Mouse (Mus musculus) granulocyte monocyte progenitor cell, adult 5-6 weeks (primary cell): Measurements from ENCODE around the gene Iqca. TPM values are rescaled to one million over a fixed set of nuclear protein-coding genes. Genes with fewer than 3 reads are reported as not detected.

Experiments
- ATAC-seq: replicated peaks from 2 replicates; pipeline ENCODE4 v1.8.0; 2016; ENCODE audit warnings: mild to moderate bottlenecking, moderate TSS enrichment, inconsistent platforms; ENCODE audit not compliant: poor library complexity, severe bottlenecking
- total RNA-seq, 2 experiments: library from RNA; stranded (forward) in 1 of 2; stranded (reverse) in 1 of 2; fragments of 200-712, 200-1000 nt in 1 of 2; fragments of >200 nt in 1 of 2; fragmentation: Nextera tagmentation in 1 of 2; gene quantifications; 2 replicates each; pipeline ENCODE4 v1.2.3; 2014 to 2017

The Iqca gene
- total RNA-seq, 2 experiments from 2014 or later: not detected

DNA sequence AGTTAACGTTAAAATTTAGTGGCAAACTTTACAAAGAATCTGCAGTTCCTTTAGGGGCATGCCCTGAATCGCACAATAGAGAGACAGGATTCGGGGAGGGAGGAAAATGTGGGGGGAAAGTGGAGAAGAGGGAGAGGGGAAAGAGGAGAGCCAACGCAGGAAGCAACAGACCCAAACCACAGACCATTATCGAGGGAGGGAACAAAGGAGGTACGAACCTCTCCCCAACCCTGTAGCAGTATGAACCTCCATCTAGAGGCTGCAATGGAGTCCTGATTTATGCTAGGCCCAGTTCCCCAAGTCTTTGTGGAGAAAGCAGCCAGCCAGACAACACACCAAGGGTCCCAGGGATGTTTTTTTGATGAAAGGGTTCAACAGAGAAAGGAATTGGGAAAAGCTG, 586 bp upstream of the Iqca start:
- ATAC-seq: no peak

DNA sequence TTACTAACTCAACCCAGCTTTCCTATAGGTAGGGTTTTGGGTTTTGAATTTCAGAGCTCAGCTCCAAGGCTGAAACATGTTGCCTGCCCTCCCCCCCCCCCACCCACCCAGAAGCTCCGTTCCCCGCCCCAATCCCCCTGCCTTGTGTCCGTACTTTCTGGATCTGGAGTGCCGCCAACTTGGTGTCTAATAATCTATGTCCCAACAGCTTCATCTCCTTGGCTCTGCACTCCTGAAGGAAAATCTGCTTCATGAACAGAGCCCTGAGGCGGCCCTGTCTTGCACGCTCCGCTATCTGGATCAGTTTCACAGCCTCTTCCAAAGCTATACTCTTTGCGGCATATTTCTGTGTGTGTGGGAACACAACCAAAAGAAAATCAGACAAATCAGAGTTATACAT, 13.5 kb downstream of the Iqca start:
- no peak for ATAC-seq

DNA sequence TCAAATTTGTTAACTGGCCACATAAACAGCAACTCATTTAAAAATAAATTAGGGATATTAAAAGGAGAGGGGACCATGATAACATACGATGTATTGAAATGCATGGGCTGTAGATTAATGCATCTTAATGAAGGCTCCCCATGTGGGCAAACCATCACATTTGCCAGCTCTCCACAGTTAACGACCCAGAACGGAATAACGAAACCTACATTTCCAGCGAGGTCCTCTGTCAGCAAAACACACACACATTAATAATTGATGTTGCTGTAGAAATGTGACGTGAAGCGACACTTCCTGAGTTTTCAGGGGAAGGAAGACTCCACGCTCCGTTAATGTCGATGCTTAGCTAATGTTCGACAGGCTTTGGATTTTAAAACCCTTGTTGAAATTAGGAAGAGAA, 20.8 kb downstream of the Iqca start:
- no peak for ATAC-seq

DNA sequence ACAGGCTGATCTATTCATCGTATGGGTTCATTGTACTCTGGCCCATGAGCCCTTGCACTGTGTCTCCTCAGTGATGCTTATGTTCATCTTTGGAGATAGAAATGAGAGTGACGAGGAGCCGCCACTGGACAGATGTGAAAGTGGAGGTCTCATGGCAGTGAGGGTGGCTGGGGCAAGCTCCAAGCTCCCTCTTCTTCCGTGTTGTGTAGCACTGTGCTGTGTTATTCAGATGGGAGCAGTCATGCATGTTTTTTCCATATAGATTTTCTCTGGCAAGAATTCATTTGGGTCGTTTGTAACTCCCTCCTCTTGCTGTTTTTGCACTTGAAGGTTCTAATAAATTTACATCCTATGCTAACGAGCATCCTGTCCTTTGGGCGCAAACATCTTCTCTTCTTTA, 21.2 kb downstream of the Iqca start:
- no peak for ATAC-seq

DNA sequence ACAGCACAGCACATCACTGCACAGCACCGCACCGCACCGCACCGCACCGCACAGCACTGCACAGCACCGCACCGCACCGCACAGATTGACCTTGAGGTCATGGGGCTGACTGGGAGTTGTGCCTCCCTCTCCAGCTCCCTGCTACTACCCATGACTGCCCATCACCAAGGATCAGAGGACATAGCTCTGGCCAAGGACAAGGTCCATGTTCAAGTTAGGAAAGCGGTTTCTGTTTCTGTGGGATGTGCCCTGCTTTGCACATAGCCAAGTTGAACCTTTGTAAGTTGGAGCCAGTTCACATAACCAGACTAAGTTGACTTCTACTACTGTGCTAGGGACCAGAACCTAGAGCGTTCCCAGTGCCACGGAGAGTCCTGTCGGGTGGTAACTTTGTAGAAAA, 28.6 kb downstream of the Iqca start:
- ATAC-seq: no peak

DNA sequence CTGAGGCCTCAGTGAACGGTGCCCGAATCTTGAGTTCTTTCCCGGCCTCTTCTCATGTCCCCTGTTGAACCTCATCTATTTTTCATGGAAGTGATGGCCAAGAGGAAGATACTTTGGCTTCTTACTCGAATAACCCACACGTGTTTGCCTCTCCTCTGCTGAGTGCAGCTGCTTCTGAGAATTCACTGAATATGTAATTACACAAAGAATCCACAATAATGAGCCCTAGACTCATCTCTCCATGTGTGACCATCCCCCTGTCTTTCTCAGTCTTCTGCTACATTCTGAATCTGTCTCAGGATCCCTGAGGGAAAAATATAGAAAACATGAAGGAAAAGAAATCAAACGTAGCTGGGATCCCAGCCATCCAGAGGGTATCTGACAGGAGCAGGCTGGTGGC, 32.5 kb downstream of the Iqca start:
- ATAC-seq: no peak

DNA sequence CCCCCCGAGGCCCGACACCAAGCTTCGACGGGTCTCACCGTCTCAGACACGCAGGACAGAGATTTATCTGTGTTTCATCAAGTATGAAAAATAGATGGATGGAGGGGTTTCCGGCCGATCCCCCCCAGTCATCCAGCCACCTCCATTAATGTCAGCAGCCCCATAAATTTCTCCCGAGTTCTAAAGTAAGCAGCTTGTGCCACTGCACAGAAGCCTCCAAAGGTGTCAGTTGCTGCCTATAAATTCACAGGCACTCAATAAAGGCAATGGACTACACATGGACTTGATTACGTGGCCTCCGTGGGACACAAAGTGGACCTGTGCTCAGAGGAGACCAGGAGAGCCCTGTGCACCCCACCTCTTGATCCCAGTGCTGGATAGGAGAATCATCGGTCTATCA, 34.0 kb downstream of the Iqca start:
- ATAC-seq: no peak

DNA sequence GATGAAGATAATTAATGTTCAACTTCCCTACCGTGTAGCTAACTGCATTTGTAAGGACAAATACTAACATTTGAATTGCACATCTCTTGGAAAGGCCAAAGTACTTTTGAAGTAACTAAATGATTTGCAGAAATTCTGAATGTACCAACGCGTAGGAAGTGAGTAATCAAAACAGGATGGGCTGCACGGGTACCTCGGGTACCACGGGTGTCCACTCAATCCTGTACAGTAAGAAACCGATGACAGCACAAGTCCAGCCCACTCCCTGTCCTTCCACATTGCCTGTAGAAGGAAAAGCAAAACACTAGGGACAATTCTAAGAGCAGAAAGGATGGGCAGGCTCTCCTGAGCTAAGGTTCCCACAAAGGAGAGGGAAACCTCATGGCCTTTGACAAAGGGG, 36.0 kb downstream of the Iqca start:
- ATAC-seq: no peak

DNA sequence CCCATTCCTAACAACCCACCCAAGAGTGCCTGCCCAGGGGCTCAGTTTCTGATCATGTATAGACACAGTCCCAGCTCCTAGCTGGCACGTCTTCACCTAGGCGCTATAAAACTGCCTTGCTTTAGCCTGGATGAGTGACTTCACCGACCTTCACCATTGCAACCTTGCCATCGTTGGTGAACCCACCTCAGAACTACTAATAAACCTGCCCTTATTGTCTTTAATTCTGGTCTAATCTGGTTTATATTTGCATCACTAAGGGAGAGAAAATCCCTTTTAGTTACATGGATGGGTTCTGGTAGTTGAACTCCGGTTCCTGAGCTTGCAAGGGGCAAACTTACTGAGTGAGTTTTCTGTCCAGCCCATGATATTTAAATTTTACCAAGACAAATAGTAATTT, 38.6 kb downstream of the Iqca start:
- no peak for ATAC-seq

DNA sequence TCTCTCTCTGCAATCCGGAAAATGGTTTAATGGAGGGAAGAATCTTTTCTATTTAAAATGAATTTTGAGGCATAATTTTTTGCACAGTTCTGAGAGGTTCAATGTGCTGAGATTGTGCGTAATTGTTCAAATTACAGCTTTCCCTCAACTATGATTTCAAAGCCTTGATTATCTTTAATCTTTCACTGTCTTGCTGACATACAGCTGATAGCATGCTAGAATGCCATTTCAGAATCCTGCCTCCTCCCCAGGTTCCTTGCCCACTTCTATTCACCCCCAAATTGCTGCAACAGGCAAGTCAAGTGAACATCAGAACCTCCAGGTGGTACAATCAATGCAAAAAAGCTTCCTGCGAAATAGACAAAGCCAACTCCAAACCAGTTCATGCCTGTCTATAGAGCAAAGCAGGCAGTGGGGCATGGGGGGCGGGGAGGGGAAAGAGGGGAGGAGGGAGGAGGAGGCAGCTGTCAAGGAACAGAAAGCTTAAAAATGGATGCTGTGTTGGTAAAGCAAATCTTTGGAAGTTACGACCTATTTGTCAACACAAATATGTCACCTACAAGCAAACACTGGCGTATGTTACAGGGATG, 39.5 kb downstream of the Iqca start:
- no peak for ATAC-seq

DNA sequence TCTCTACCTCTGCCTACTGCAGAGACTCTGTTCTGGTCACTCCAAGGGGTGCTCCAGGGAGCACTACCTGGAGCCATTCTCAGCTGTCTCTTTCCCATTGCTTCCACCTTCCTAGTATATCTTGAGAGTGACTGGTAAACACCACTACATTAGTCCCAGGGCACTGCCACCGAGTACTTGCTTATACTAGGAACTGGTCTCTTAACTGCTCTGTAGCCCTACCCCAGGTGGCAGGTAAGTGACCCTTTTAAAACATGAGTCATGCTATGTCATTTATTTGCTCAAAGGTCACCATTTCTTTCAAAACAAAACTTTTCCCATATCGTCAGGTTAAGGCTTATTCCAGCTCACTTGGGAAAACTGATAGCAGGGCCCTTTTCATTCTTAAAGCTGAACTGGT, 40.5 kb downstream of the Iqca start:
- no peak for ATAC-seq

DNA sequence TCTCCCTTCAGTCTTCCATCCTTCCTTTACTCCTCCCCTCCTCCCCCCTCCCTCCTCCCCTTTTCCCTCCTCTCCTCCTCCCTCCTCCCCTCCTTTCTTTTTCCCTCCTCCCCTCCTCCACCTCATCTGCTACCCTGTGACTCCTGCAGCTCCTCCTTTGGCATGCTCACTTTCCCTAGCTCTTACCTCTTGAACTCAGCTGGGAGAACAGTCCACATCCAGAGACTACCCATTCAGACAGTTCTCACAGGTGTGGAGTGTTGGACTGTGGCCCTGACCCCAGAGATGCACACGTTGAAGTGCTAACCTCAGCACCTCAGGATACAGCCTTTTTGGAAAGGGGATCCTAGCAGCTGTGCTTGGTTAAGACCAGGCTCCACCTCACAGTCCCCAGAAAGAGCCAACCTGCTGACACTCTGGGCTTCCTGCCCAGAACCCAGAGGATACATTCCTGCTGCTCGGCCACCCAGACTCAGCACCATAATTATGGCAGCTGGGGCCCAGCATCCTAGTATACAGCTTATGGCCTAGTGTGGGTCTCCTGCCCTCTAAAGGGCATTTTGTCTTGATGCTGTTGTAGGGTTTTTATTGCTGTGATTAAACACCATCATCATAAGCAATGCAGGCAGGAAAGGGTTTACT, 41.9 kb downstream of the Iqca start:
- ATAC-seq: no peak

DNA sequence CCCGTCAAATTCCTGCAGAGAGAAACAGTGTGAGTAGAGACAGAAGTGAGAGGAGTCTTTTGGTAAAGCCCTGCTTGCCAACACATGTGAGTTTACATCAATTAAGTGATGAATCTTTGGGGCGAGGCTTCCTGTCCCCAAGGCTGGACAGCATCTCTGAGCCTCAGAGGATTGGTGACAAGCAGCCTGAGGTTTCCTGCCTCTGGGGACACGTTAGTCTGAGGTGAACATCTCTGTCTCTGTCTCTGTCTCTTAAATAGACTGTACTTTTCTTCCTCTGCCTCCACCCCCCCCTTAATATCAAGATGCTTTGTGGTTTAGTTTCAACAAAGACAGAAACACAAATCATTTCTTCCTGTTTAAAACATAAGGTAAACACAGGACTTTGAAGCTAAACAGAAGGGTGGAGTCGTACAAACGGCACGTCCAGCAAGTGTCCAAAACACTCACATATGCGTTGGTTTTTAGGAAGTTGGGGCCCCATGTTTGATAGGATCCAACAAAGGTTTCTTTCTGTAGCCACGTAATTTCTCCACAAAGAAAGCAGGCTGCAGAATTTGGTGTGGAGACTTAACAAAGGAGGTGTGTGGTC, 49.2 kb downstream of the Iqca start:
- ATAC-seq: no peak

DNA sequence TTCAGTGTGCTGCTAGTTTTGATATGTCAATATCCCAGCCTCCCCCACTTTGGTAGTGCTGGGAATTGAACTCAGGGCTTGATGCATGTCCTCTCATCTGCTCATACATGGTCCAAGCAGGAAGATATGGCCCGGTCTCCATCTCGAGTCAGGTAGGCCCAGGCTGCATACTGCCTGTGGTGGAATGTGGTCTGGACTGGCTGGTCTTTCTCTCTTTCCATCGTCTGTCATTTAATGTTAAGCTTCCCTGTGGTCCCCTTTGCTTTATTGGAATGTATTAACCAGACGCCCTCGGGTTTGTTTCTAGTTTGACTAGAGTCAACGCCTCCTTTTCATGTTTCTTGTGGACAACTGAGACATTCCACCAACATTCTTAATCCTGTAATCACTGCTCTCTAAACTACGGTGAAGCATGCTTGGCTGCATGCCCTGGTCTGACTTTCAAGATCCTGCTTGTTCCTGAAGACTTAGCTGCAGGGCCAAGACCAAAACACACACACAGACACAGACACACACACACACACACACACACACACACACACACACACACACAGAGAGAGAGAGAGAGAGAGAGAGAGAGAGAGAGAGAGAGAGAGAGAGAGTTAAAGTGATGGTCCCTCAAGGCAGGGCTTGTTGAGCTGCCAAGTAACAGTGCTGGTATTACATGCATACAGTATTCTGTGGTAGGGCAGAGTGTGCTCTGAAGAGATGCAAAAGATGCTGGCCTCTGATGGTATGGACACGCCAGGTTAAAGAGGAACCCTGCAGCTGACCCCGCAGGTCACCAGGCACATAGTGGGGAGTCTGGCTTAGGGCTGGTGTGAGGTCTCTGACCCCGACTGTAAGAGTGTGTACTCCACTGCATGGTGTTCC, 52.6 kb downstream of the Iqca start:
- ATAC-seq: no peak

DNA sequence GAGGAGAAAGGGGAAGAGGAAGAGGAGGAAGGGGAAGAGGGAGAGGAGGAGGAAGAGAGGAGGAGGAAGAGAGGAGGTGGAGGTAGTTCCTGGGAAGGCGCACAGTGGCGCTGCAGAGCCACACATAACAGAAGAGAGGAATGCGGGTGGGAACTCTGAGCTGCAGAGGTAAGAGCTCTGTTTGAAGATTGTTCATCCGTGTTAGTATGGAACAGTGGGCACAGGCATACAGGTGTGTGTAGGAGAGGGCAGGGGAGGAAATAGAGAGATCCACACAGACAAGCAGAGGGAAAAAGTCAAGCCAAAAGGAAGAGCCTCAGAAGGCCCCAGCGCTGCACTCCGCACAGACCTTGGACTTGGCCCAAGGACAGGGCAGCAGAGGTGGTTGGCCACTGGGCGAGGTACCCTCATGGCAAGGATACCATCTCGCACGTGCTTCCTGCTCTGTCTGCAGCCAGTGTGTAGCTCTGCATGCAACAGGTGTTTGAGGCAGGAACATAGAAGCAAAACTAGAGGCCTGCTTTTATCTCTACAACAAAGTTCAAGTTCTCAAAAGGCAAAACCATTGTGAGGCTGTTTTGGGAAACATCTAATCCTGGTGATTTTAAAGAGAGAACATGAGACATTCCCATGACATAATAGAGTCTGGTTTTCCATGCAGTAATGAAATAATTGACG, 60.2 kb downstream of the Iqca start:
- no peak for ATAC-seq

DNA sequence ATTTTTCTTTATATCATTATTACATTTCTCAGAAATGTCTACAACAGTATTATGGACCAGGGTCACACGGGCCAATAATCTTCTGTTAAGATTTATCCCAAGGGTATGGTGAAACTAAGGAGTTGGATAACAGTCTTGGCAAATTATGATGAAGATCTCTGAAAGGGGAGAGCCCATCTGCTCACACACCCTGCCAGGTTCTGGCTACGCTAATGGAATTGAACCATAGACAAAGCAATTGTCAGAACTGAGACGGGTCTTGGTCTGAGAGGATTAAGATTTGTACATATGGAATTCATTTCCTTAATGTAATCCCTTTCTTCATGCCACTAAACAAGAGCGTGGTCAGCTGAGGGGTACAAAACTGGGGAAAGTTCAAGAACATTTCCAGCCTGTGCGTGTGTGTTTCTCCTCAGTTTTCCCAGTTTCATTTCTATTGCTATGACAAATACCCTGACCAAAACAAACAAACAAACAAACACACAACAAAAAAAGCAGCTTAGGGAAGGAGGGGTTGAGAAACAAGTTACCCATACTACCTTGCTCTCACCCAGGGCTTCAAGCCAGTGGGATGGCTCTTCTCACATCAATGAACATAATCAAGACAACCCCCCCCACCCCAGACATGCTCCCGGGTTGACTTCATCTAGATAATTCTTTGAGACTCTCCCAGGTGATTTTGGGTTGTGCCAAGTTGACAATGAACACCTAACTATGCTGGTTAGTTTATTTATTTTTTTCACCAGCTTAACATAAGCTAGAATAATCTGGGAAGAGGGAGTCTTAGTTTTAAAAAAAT, 64.8 kb downstream of the Iqca start:
- ATAC-seq: no peak

DNA sequence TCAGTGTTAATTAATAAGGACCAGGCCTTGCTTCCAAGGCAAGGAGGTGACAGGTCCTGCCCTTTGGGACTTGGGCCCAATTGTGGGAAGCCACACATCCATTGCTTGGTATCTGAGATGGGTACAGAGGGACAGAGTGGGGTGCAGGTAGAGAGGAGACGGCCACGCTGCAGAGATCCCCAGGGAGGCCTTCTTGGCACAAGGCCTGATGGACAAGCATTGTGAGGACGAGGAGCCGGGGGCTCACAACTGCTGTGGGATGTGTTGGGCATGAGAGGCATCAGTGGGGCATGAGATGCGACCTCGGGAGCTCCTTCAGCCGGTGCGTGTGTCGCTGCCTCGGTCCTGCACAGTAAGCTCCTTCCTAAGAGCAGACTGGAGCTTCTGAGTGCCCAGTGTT, 66.7 kb downstream of the Iqca start:
- ATAC-seq: no peak

DNA sequence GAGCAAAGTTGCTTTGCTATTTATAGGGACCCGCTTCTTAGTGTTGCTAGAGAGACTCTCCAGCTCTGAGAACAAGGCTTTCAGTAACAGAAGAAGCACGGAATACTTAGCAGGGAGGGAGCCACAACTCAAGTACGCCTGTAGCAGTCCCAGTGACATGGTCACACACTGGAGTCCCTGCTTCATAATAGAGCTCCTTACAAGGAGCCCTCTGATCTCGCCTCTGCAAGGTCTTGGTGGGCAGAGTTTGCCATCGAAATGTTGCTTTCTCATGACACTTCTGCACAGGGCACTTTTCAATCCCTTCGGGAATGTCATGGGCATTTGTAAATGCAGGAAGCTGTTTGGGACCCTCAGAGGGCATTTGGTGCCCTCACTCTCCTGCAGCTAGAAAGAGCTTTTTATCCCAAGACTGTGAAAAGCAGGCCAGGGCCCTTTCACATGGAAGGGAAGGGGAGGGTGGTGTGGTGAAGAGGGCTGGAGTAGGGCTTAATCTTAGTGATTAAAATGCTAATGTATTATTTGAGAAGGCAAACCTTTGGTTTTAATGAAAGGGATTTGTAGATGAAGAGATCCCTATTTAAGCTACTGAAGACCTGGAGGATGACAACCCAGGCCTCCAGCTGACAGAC, 67.6 kb downstream of the Iqca start:
- ATAC-seq: no peak

DNA sequence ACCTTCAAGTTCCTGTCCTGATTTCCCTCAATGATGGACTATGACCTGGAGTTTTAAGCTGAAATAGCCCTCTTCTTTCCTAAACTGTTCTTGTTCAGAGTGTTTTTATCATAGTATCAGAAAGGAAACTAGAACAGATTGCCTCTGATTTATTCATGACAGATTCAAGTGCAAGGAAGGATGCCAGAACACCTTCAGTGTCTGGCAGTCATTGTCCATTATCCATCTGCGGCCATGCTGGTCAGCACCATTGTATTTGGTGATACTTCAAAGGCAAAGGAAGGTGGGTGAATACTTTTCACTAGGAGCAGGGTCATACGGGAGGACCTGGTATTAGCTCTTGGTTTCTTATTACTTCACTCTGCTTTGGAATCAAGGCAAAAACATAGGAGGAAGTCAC, 76.9 kb downstream of the Iqca start:
- no peak for ATAC-seq

DNA sequence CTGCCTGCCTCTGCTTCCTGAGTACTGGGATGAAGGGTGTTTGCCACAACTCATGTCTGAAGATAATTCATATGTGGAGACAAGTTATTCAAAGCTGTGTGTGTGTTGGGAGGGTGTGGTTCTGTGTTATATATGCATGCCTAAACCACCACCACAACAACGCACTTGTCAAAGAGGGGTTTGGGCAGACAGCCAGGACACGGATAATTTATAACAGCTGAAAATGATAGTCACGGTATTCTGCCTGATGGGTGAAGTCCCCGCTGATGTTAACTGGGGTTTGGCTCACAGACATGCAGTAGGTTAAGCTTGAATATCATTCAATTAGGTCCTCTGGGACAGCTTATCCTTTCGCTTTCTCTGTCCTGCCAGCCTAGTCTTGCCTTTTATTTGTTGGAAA, 78.4 kb downstream of the Iqca start:
- ATAC-seq: no peak
